Mouse (Mus musculus): ENCODE results near the gene Hacd3. TPM values are rescaled to one million over a fixed set of nuclear protein-coding genes. Genes with fewer than 3 reads are reported as not detected.

The Hacd3 gene
- polyA plus RNA-seq, 1 experiment = 5.0 TPM

- TF ChIP-seq GATA1 (IDR thresholded peaks at IDR 0.05; ENCODE audit: low read length) = no peak
Observed at GRCm38 (mm10) chr9:65021887-65022579, 540 bp upstream of the Hacd3 start.

GRCm38 (mm10) chr9:65020128-65020527 lies 1.4 kb downstream of the Hacd3 start:
- no peak for TF ChIP-seq GATA1 (IDR thresholded peaks at IDR 0.05; ENCODE audit: low read length)

DNA sequence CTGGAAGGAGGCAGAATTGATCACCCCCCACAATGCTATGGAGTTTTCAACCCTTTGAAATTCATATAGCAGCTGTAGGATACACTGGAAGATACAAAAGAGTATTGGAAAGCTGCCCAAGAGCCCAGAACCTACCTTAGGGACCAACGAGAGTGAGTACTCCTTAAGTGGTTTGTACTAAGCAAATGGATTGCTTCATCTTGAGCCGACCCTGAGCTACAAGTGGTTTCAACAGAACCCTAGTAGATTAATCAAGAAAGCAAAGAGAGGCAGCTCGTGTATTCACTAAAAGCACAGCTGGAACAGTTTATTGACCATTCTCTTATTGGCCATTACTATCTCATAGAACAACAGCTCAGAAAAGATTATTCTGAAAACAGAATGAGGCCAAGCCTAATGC lies 2.3 kb downstream of the Hacd3 start:
- TF ChIP-seq GATA1 (IDR thresholded peaks at IDR 0.05; ENCODE audit: low read length) = no peak

DNA sequence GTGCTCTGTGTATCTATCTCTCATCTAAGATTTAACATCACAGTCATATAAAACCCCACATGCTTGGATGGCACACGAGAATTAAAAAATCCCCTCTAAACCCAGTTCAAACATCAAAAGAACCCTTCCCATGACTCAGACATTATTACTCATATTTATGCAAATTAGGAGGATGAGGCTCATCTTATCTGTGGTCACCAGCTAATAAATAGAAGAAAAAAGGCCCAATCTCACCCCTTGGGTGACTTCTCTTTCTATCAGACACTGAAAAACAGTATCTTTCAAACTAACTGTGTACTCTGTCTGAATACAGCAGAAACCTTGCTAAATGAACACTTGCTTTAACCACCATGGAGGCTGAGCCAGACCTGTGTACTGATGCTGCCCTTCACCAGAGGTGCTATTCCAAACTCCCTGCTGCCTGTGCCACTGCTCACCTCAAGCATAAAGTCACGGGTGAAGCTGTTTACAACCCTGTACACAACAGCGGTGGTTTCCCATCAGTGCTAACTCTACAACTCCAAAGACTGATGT lies 2.8 kb downstream of the Hacd3 start:
- TF ChIP-seq GATA1 (IDR thresholded peaks at IDR 0.05; ENCODE audit: low read length) = peak; percentile 51

DNA sequence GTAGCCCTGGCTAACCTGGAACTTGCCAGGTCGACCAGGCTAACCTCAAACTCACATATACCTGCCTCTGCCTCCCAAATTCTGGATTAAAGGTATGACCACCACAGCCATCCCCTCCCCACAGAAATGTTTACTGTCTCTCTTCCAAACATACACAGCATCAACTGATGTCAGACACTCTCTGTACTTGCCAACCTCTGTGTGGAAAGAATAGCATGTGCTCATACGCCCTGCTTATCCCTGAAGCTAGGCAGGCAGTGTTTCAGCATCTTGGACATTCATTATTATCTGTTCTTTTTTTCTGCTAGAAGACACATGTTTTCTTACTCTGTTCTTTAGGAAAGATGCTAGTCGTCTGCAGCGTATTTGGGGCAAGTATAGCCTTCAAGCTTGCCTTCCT lies 3.6 kb downstream of the Hacd3 start:
- no peak for TF ChIP-seq GATA1 (IDR thresholded peaks at IDR 0.05; ENCODE audit: low read length)

DNA sequence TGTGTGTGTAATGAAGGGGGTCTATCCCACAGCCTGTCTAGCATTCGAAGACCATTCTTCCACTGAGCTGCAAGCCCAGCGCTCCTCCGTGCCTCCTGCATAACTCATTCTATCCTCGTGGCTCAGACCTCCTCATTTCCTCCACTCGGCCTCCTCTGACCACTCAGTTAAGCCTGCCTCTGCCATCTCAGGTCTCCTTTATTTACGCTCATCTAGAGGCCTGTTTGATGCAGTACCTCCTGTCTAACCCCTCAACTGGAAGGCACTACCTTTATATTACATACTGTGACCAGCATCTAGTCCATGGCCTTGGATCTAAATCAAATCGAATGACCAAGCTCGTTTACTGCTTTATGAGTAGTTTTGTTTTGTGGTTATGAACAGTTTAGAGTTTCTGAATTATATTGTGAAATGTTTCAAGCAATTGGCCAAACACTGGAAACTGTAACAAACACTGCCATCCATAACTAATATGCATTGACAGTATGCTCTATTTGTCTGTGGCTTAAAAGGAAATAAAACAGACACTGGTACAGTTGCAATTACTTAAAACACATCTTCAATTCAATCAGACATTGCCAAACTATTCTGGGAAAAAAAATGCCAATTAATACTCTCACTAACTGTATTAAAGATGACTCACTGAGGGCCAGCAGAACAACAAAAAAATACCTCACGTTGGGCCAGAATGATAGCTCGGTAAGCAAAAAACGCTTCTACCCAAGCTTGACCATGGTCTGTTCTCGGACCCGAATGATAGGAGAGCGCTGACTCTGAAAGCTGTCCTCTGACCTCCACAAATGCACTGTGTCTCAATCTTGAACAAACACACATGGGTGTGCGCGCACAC lies 4.3 kb downstream of the Hacd3 start:
- no peak for TF ChIP-seq GATA1 (IDR thresholded peaks at IDR 0.05; ENCODE audit: low read length)

- no peak for TF ChIP-seq GATA1 (IDR thresholded peaks at IDR 0.05; ENCODE audit: low read length)
Observed at GRCm38 (mm10) chr9:65016241-65016977, 5.1 kb downstream of the Hacd3 start.

- TF ChIP-seq GATA1 (IDR thresholded peaks at IDR 0.05; ENCODE audit: low read length) = no peak
Observed at GRCm38 (mm10) chr9:65015461-65016222, 5.9 kb downstream of the Hacd3 start.

DNA sequence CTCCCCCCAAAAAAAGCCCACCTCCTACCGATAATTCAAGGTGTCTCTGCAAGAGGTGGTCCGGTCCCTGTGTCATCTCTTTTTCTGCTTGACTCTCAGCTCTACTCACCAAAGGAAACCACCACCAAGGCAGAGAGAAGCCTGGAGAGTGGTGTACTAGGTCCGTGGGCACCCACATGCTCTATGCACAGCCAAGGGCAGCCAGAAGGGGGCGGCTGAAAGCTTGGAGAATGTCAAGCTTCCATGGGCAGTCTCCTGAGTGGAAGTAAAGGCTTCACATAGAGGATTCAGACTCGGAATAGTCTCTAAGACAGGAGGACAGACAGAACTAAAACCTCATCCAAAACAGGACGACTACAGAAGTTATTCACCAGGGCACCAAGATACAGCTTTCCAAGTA lies 10.2 kb downstream of the Hacd3 start:
- TF ChIP-seq GATA1 (IDR thresholded peaks at IDR 0.05; ENCODE audit: low read length) = no peak

- TF ChIP-seq GATA1 (IDR thresholded peaks at IDR 0.05; ENCODE audit: low read length) = no peak
Observed at GRCm38 (mm10) chr9:65010632-65011031, 10.9 kb downstream of the Hacd3 start.

DNA sequence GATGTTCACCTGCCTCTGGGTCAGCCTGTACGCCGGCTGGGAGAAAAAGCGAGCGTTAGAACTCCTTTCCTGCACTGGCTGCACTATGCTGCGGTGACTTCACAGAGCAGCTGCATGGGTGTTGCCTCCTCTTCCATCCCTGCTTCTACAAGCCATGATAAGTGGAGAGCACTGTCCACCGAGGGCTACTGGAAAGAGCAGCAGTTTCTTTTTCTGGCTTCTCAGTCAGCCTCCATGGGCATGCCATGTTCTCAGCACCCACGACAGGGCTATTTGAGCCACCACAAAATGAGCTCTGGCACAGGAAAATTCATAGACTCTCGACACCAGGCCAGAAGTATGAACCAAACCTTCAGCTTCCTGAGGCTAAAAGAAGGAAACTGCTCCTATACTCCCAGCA lies 15.8 kb downstream of the Hacd3 start:
- no peak for TF ChIP-seq GATA1 (IDR thresholded peaks at IDR 0.05; ENCODE audit: low read length)

DNA sequence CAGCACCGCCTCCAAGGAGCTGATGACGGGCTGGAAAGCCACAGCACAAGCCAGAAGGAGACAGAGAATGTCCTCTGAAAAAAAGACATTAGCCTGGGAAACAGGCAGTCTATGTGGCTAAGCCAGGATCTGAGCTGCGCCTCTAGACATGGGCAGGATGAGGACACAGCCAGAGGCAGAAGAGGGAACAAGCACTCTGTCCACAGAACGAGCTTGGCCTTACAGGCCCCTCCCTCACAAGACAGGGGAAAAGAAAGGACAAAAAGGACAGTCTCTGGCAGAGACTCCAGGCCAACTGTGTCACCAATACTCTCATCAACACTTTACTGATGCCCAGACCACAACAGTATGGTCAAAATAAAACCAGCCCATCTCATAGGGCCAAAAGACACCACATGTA lies 20.0 kb downstream of the Hacd3 start:
- TF ChIP-seq GATA1 (IDR thresholded peaks at IDR 0.05; ENCODE audit: low read length) = no peak

GRCm38 (mm10) chr9:64990291-64990690 lies 31.2 kb downstream of the Hacd3 start:
- no peak for TF ChIP-seq GATA1 (IDR thresholded peaks at IDR 0.05; ENCODE audit: low read length)

GRCm38 (mm10) chr9:64988443-64988842 lies 33.0 kb downstream of the Hacd3 start:
- no peak for TF ChIP-seq GATA1 (IDR thresholded peaks at IDR 0.05; ENCODE audit: low read length)

GRCm38 (mm10) chr9:64987651-64988050 lies 33.8 kb downstream of the Hacd3 start:
- no peak for TF ChIP-seq GATA1 (IDR thresholded peaks at IDR 0.05; ENCODE audit: low read length)
